9 mouse cellular contexts compared by ENCODE assay signal in the genomic region with DNA sequence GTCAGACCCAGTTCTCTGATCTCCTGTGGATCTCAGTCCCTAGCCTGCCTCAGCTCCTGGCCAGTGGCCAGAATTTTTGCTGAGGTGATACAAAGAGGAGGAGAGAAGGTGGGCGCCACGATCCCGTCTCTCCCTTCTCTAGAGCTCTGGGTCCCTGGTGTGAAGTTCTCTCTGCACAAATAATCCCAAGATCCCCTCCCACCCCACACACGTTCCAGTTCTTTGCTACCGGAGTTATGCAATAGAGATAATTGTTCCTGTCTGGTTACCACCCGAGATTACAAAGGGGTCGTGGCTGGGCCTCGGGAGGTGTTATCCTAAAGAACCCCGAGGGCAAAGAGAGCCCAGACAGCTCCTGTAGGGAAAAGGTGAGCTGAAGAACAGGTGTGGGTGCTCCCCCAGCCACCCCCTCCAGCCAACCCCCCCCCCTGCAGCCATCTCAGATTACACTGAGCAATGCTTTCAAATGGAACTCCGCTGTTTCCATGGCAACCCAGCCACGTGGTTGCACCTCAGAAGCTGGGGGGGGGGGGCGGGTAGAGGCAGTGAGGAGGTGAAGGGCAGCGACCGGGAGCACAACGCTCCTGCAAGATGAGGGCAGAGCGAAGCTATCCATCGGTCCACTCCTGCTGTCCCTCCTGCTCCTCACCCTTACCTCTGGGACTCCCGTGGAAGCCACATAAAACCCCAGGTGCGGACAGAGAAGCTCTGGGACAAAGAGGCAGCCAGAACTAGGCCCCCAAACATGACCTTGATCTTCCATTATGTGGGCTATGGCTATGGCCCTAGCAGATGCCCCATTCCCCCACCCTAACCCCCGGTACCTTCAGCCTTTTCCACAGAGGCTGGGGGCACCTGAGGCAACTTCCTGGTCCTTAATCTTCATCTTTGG.
A peak's percentile ranks its signal among the peaks of the same experiment; 100 is the strongest.
DNase-seq lines count a peak whose midpoint lies in the region; ATAC-seq and TF ChIP-seq lines count a peak whose summit lies in the region.
"Had no signal": no experiment of that assay in that cellular context is flagged by ENCODE, and none has a peak within 500 bp of the region (broad histone marks: within the 10 kb centered on the region; RNA-seq: fewer than 3 reads in every experiment).

No protein-coding gene starts in this region.

- TF ChIP-seq POLR2A in ES-Bruce4 (IDR thresholded peaks at IDR 0.05; ENCODE audit: insufficient read depth, low read length), result peak; percentile 34
- TF ChIP-seq POLR2A in olfactory bulb, adult 2 months (IDR thresholded peaks at IDR 0.05; ENCODE audit: insufficient read depth, low read depth, low read length), result no peak

- no peak for TF ChIP-seq CTCF in ES-Bruce4 (IDR thresholded peaks at IDR 0.05; ENCODE audit: low read depth, low read length)
- no peak for TF ChIP-seq CTCF in olfactory bulb, adult 2 months (IDR thresholded peaks at IDR 0.05; ENCODE audit: insufficient read depth, low read depth, low read length)

- 6% methylated on average over 20 of the region's 20 CpGs for WGBS in limb, embryonic 15.5 days
- 5% methylated on average over 20 of the region's 20 CpGs for WGBS in olfactory bulb, adult 2 months

- peak overlapping the region; percentile 17; the same call in 1 of the 2 replicates for H3K4me2 ChIP-seq in limb, embryonic 15.5 days

- H3K27ac ChIP-seq in ES-Bruce4 (ENCODE audit: insufficient read depth, low read length), result peak overlapping the region; percentile 64
- peak overlapping the region; percentile 38; the same call in 1 of the 2 replicates for H3K27ac ChIP-seq in limb, embryonic 15.5 days
- H3K27ac ChIP-seq in olfactory bulb, adult 2 months (ENCODE audit: insufficient read depth, low read depth, low read length), result peak overlapping the region; percentile 99

- H3K9ac ChIP-seq in ES-Bruce4 (ENCODE audit: low read depth, poor library complexity, severe bottlenecking), result peak overlapping the region; percentile 26
- no peak overlapping the region for H3K9ac ChIP-seq in limb, embryonic 15.5 days

- no peaks in the 10 kb centered on the region for H3K36me3 ChIP-seq in ES-Bruce4 (ENCODE audit: control insufficient read depth, insufficient read depth, low read length, poor library complexity, severe bottlenecking)
- no peaks in the 10 kb centered on the region for H3K36me3 ChIP-seq in limb, embryonic 15.5 days

- H3K4me1 ChIP-seq in ES-Bruce4 (ENCODE audit: control insufficient read depth, insufficient read depth, low read length), result peaks cover 32% of the 10 kb centered on the region
- H3K4me1 ChIP-seq in limb, embryonic 15.5 days, result peaks cover 82% of the 10 kb centered on the region
- H3K4me1 ChIP-seq in olfactory bulb, adult 2 months (ENCODE audit: control insufficient read depth, insufficient read depth, low read length), result peaks cover 81% of the 10 kb centered on the region

- ATAC-seq in limb, embryonic 15.5 days (ENCODE audit: insufficient number of reproducible peaks, low FRiP score, low TSS enrichment, low read depth), result no peak

- no peaks in the 10 kb centered on the region for H3K9me3 ChIP-seq in ES-Bruce4 (replicated peaks; ENCODE audit: control insufficient read depth, insufficient read depth, low read length, poor library complexity, severe bottlenecking)
- H3K9me3 ChIP-seq in limb, embryonic 15.5 days, result no peaks in the 10 kb centered on the region

- peak overlapping the region; percentile 53 for H3K4me3 ChIP-seq in ES-Bruce4 (ENCODE audit: low read depth, low read length)
- no peak overlapping the region for H3K4me3 ChIP-seq in limb, embryonic 15.5 days
- H3K4me3 ChIP-seq in olfactory bulb, adult 2 months (ENCODE audit: insufficient read depth, low read depth, low read length), result peak overlapping the region; percentile 24; the same call in 1 of the 2 replicates

- no peaks in the 10 kb centered on the region for H3K27me3 ChIP-seq in ES-Bruce4 (ENCODE audit: control insufficient read depth, insufficient read depth, low read length, poor library complexity, severe bottlenecking)
- H3K27me3 ChIP-seq in limb, embryonic 15.5 days, result no peaks in the 10 kb centered on the region
- H3K27me3 ChIP-seq: CH12.LX had no signal

- no peak; the same call in 1 of the 2 replicates for TF ChIP-seq EP300 in ES-Bruce4 (IDR thresholded peaks at IDR 0.05; ENCODE audit: insufficient read depth, low read depth, low read length)

- DNase-seq in cerebellum, adult 11-12 months, result peak; percentile 76
- no peak for DNase-seq in cerebellum, postnatal 4 days (ENCODE audit: low spot score in 2 of 2)
- DNase-seq in embryo, embryonic 9.5 days (ENCODE audit: extremely low spot score), result peak; percentile 70
- DNase-seq in kidney, adult 11 months, result peak; percentile 69
- DNase-seq in ovary, postnatal 14 days (ENCODE audit: low spot score), result no peak

Comparison
In these comparisons a context has a peak if more than half of its experiments do, and no peak if none do; other contexts are left out.
1. DNase-seq: peak in cerebellum, adult 11-12 months (single experiment), embryo, embryonic 9.5 days (single experiment) and kidney, adult 11 months (single experiment); none in cerebellum, postnatal 4 days (0 of 2) and ovary, postnatal 14 days (single experiment).
2. H3K27ac ChIP-seq: peak in every context shown above with its lines; median percentile 99 in olfactory bulb, adult 2 months; 64 in ES-Bruce4; 38 in limb, embryonic 15.5 days.